Mouse (Mus musculus): ENCODE measurements around the gene Tln1. TPM values are rescaled to one million over a fixed set of nuclear protein-coding genes. Genes with fewer than 3 reads are reported as not detected.

Tln1 gene
- total RNA-seq, 2 experiments from 2014 or later: 35.8 to 42.1 TPM

DNA sequence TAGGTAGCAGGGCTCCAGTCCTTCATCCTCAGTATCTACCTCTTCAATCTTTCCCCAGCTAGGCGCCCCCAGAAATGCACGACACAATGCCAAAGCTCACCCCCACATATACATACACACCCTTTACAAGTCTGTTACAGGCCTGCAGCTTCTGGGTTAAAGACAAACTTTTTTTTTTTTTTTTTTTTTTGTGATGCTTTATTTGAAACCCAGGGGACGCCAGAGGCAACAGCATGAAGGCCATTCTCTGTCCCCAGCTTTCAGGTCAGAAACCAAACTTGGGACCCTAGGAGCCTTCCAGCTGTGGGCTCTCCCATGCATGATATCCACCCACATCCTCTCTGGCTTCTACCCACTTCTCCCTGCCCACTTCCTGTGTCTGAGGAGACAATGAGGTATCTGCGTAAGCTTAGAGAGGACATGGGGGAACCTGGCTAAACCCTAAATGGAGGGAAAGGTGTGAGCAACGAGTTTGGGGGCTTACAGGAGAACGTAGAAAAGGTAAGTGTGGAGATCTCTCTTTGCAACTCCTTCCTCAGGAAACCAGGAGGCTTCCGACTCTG lies 80.5 kb downstream of the Tln1 start:
- DNase-seq (ENCODE audit: low spot score in 2 of 2): no peak

Other genes with a start within 250 kb of the Tln1 start
- 100 to 1,000 TPM; 119 to 124 TPM for gene Rusc2, start 180.7 kb downstream of the Tln1 start, total RNA-seq (2021)
- gene Fam166b, start 133.6 kb downstream of the Tln1 start, total RNA-seq (2021): under 1 TPM; 0.54 to 0.81 TPM
- 10 to 100 TPM; 83.3 to 89.9 TPM for gene Tesk1, start 120.8 kb downstream of the Tln1 start, total RNA-seq (2021)
- gene Cd72, start 108.1 kb downstream of the Tln1 start, total RNA-seq (2021): not detected
- not detected for gene Sit1, start 79.0 kb downstream of the Tln1 start, total RNA-seq (2021)
- 10 to 100 TPM; 27.7 to 29.3 TPM for gene Ccdc107, start 69.8 kb downstream of the Tln1 start, total RNA-seq (2021)
- gene Arhgef39, start 63.0 kb downstream of the Tln1 start, total RNA-seq (2021): not detected
- gene Car9, start 55.7 kb downstream of the Tln1 start, total RNA-seq (2021): not detected
- gene Tpm2, start 38.9 kb downstream of the Tln1 start, total RNA-seq (2021): 1 to 10 TPM; 4.2 to 4.8 TPM
- 10 to 100 TPM; 67.4 to 74.5 TPM for gene Creb3, start 359 bp downstream of the Tln1 start, total RNA-seq (2021)
- gene Rgp1, start 16.0 kb upstream of the Tln1 start, total RNA-seq (2021): 10 to 100 TPM; 43.6 to 48.0 TPM
- 10 to 100 TPM; 58.8 to 65.2 TPM for gene Gba2, start 16.2 kb upstream of the Tln1 start, total RNA-seq (2021)
- gene Msmp, start 21.8 kb upstream of the Tln1 start, total RNA-seq (2021): not detected
- gene Npr2, start 69.2 kb upstream of the Tln1 start, total RNA-seq (2021): 10 to 100 TPM; 47.2 to 52.7 TPM
- gene Spag8, start 90.9 kb upstream of the Tln1 start, total RNA-seq (2021): 1 to 10 TPM; 1.4 to 2.3 TPM
- 10 to 100 TPM; 31.3 to 36.7 TPM for gene Hint2, start 93.8 kb upstream of the Tln1 start, total RNA-seq (2021)
- 10 to 100 TPM; 68.2 to 72.1 TPM for gene Tmem8b, start 106.3 kb upstream of the Tln1 start, total RNA-seq (2021)
- gene Fam221b, start 106.5 kb upstream of the Tln1 start, total RNA-seq (2021): 1 to 10 TPM; 1.5 to 1.8 TPM
- gene Olfr70, start 138.1 kb upstream of the Tln1 start, total RNA-seq (2021): not detected
- not detected for gene Olfr71, start 147.6 kb upstream of the Tln1 start, total RNA-seq (2021)
- 1 to 10 TPM in 1 of 2 experiments, under 1 TPM in 1; 0.79 to 1.6 TPM for gene Hrct1, start 164.5 kb upstream of the Tln1 start, total RNA-seq (2021)
- gene Spaar, start 167.3 kb upstream of the Tln1 start, total RNA-seq (2021): 1 to 10 TPM in 1 of 2 experiments, under 1 TPM in 1; 0.58 to 1.3 TPM
- gene Olfr159, start 208.3 kb upstream of the Tln1 start, total RNA-seq (2021): not detected